ENCODE assay signal across 8 mouse cellular contexts in the genomic region with DNA sequence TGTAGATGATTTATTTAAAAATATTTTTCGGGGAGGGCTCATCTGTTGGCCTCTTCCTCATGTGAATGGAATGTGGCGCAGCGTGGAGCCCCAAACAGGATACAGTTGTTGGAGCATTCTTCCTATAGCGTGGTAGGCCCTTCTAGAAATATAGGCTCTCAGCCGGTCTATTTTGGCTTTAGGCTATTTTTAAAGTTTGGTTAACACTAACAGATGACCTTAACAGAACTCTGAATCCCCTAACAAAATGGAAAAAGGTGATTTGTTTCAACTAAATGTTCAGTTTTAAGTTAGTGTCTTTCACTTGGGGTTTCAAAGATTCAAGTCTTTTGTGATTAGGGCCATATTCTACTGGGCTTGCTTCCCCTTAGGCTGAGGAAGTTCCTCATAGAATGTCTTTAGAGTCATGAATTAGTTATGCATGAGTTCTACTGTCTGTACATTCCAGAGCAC.
DNase-seq lines count a peak whose midpoint lies in the region; ATAC-seq and TF ChIP-seq lines count a peak whose summit lies in the region.

No protein-coding gene starts in this region.

- H3K9ac ChIP-seq in heart, embryonic 12.5 days = peak overlapping the region; percentile 75
- H3K9ac ChIP-seq in limb, embryonic 15.5 days = no peak overlapping the region

- no peak for TF ChIP-seq POLR2A in cortical plate, adult 2 months (IDR thresholded peaks at IDR 0.05; ENCODE audit: extremely low read depth, insufficient read depth, low read length)

- peaks cover 6% of the 10 kb centered on the region for H3K36me3 ChIP-seq in heart, embryonic 12.5 days
- H3K36me3 ChIP-seq in limb, embryonic 15.5 days = no peaks in the 10 kb centered on the region

- 2% methylated on average over 5 of the region's 5 CpGs for WGBS in heart, embryonic 12.5 days
- WGBS in limb, embryonic 15.5 days = 7% methylated on average over 5 of the region's 5 CpGs

- peaks cover 4% of the 10 kb centered on the region for H3K4me1 ChIP-seq in cortical plate, adult 2 months (ENCODE audit: control insufficient read depth, insufficient read depth, low read length)
- peaks cover 14% of the 10 kb centered on the region for H3K4me1 ChIP-seq in heart, embryonic 12.5 days (replicated peaks)
- peaks cover 7% of the 10 kb centered on the region; the same call in 1 of the 2 replicates for H3K4me1 ChIP-seq in limb, embryonic 15.5 days

- no peak for ATAC-seq in heart, embryonic 12.5 days (ENCODE audit: insufficient number of reproducible peaks, low FRiP score)
- ATAC-seq in limb, embryonic 15.5 days (ENCODE audit: insufficient number of reproducible peaks, low FRiP score, low TSS enrichment, low read depth) = no peak

- H3K4me2 ChIP-seq in heart, embryonic 12.5 days = peak overlapping the region; percentile 66
- peak overlapping the region; percentile 56 for H3K4me2 ChIP-seq in limb, embryonic 15.5 days

- no peaks in the 10 kb centered on the region for H3K9me3 ChIP-seq in heart, embryonic 12.5 days (replicated peaks)
- no peaks in the 10 kb centered on the region for H3K9me3 ChIP-seq in limb, embryonic 15.5 days

- no peak for TF ChIP-seq CTCF in cortical plate, adult 2 months (IDR thresholded peaks at IDR 0.05; ENCODE audit: extremely low read depth, insufficient read depth, low read length)

- DNase-seq in heart, adult 11 months = peak; percentile 90
- DNase-seq in heart, postnatal 25 days (ENCODE audit: low spot score) = no peak
- DNase-seq in neural tube, embryonic 10.5 days (ENCODE audit: extremely low spot score, low spot score) = peak; percentile 31
- no peak for DNase-seq in cerebellum, postnatal 10 days
- DNase-seq in frontal cortex, postnatal 14 days (ENCODE audit: low spot score in 2 of 2) = no peak

- H3K27me3 ChIP-seq in heart, embryonic 12.5 days (replicated peaks) = no peaks in the 10 kb centered on the region
- no peaks in the 10 kb centered on the region for H3K27me3 ChIP-seq in limb, embryonic 15.5 days

- peak overlapping the region; percentile 40 for H3K4me3 ChIP-seq in cortical plate, adult 2 months (ENCODE audit: insufficient read depth, low read length)
- H3K4me3 ChIP-seq in heart, embryonic 12.5 days = peak overlapping the region; percentile 50
- peak overlapping the region; percentile 48 for H3K4me3 ChIP-seq in limb, embryonic 15.5 days

- peak overlapping the region; percentile 40; the same call in 1 of the 2 replicates for H3K27ac ChIP-seq in cortical plate, adult 2 months (ENCODE audit: insufficient read depth, low read length)
- H3K27ac ChIP-seq in heart, embryonic 12.5 days (ENCODE audit: poor library complexity, severe bottlenecking) = peak overlapping the region; percentile 80
- H3K27ac ChIP-seq in limb, embryonic 15.5 days = peak overlapping the region; percentile 65

- intact Hi-C loops in heart, postnatal 25 days (cut with DNase I) = loop anchor here (5.0 kb wide), 4 partner anchors 40 to 265 kb away; no protein-coding TSS in a partner anchor

Comparison
In these comparisons a context has a peak if more than half of its experiments do, and no peak if none do; other contexts are left out.
1. DNase-seq: peak in heart, adult 11 months (single experiment) and neural tube, embryonic 10.5 days (single experiment); none in heart, postnatal 25 days (single experiment), cerebellum, postnatal 10 days (0 of 2) and frontal cortex, postnatal 14 days (0 of 2).
2. Peak in every context shown above with its lines, with median percentiles within 50 percentile points of each other: H3K27ac ChIP-seq and H3K4me3 ChIP-seq.